Mouse (Mus musculus) adrenal gland, postnatal 4 days (tissue): Measurements from ENCODE around the gene Tmbim6. TPM values are rescaled to one million over a fixed set of nuclear protein-coding genes. Genes with fewer than 3 reads are reported as not detected.
"Not testable (repeated sequence)": the region's sequence is repeated elsewhere in the genome, so short reads cannot be mapped to it uniquely, and the experiment has no call there.

Source experiments
- DNase-seq, 2 experiments: peaks; one replicate each; pipeline ENCODE4 v3.0.0; 2021 to 2022; ENCODE audit warnings: low spot score in 2 of 2, mixed read lengths in 2 of 2
- total RNA-seq, 2 experiments: library from RNA; stranded (reverse); gene quantifications; 2 replicates each; pipeline ENCODE4 v1.2.3; 2021

Tmbim6 gene
- total RNA-seq, 2 experiments from 2014 or later, result 520 to 533 TPM

DNA sequence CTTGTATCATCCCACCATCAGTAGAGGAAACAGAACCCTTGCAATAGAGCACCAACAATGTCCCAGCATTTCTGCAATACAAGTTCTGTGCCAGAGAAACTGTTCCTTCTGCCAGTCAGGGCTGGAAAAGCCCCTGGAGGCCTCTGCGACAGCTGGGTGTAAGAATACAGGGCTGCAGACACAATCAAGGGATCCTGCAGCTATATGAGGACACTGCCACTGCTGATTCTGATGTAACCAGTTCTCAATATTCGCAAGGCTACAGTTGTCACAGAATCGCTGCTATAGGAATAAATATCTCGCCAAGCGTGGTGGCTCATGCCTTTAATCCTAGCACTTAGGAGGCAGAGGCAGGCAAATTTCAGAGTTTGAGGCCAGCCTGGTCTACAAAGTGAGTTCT lies 16.4 kb upstream of the Tmbim6 start:
- no peak for DNase-seq

DNA sequence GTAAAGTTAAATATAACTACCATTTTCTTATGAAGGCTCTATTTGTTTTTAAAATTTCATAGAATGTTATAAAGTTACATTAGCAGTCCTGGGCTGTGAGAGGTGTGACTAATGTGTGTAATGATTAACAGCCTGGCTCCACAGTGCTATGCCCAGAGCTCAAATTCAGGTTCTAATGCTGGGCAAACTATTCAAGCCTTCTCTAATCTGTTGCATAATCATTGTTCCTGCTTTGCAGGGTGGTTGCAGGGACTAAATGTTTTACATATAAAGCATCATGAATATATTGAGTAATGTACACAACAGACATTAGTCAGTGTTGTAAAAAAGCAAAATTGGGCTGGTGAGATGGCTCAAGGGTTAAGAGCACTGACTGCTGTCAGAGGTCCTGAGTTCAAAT lies 9.8 kb upstream of the Tmbim6 start:
- no peak for DNase-seq

DNA sequence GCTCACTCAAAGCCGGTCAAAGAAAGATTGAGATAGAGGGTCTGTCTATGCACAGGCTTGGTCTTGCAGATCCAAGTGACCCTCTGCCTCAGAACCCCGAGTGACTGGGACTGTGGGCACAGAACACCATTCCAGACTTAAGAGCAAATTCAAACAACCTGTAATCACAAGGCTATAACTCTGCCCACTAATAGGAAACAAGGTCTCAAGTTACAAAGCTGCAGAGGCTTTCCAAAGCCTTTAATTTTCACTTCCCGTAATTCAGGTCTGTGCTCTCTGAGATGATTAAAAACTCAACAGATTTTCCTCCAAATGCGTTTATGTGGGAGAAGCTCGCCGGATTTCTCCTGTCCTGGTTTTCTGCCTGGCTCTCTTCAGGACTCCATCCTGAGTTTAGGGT lies 8.6 kb upstream of the Tmbim6 start:
- DNase-seq, result no peak

DNA sequence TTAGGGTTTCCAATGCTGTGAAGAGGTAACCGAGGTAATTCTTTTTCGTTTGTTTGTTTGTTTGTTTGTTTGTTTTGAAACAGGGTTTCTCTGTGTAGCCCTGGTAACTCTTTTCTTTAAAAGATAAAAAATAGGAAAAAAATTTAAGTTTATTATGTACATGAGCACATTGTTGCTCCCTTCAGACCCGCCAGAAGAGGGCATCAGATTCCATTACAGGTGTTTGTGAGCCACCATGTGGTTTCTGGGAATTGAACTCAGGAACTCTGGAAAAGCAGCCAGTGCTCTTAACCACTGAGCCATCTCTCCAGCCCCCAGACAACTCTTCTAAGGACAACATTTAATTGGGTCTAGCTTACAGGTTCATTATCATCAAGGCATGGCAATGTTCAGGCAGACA lies 6.6 kb upstream of the Tmbim6 start:
- DNase-seq, result not testable (repeated sequence)

DNA sequence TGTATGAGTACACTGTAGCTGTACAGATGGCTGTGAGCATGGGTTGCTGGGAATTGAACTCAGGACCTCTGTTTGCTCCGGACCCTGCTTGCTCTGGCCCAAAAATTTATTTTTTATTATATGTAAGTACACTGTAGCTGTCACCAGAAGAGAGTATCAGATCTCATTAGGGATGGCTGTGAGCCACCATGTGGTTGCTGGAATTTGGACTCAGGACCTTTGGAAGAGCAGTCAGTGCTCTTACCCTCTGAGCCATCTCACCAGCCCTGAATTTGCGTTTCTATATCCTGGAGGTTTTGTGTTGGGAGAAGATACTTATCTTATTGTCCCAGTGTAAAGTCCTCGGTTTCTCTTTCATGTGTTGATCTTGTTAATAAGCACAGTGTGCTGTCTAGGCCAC lies 5.9 kb upstream of the Tmbim6 start:
- DNase-seq, result no peak

DNA sequence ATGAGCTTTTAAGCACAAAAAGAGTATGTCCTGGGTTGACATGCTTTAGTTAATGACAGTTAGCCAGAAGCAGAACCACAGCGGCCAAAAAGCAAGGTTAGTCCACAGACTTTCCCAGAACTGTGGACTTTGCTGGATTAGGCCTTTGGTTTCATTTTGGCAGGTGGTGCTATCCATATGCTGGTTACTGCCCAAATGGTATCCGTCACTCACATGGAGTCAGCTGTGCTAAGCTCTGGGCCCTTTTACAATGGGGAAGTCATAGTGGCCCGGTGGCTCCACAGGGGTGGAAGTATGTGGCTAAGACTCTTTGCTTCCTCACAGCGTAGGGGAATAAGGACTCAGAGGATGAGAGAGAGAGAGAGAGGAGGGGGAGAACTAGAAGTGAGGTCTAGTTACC lies 4.7 kb upstream of the Tmbim6 start:
- no peak for DNase-seq

DNA sequence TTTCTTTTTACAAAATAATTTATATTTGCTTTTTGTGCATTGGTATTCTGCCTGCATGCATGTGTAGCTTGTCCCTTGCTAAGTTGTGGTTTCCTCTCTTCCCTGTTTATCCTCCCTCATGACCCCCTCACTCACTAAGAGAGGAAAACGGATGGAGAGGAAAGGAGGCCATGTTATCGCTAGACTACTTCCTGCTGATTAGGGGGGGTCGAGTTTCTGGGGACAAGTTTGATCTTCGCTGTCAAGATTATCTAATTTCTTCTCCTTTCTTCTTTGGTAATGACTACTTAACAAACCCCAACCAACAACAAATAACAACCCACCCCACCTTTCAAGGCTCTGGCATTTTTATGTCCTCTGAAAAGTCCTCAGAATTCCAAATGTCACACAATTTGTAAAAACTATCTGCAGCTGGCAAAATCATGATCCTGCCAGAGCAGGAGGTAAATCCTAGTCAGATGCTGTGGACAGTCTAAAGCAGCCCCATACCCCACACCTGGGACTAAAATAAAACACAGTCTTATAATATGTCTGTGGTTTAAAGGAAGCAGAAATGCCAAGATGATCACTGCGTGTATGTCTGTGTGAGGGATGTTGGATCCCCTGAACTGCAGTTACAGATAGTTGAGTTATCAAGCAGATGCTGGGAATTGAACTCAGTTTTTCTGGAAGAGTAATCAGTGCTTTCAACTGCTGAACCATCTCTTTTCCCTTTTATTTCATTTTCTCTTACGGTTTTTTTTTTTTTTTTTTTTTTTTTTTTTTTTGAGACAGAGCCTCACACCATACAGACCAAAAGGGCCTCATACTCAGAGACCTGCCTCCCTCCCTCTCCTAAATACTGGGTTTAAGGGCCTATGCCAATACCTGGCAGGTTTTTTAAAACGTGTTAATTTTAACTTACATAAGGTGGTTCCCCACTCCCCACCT lies 1.9 kb upstream of the Tmbim6 start:
- DNase-seq, result no peak

DNA sequence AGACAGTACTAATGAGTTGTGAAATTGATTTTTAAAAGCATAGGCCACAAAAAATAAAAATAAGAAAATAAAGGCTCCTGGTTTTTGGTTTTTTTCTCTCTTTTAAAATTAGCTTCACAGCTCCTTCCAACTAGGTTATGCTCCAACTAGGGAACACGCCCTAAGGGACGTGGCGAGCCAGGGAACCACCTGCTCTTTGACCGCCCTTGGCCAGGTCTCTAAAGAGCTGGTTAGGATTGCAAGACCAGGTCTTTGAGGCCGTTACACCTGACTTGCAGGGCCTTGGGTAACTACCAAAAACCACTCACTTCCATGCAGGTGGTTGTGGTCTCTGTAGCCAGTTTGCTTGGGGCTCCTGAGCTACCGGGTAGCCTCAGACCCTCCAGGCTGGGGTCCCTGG lies 707 bp upstream of the Tmbim6 start:
- DNase-seq, result no peak

DNA sequence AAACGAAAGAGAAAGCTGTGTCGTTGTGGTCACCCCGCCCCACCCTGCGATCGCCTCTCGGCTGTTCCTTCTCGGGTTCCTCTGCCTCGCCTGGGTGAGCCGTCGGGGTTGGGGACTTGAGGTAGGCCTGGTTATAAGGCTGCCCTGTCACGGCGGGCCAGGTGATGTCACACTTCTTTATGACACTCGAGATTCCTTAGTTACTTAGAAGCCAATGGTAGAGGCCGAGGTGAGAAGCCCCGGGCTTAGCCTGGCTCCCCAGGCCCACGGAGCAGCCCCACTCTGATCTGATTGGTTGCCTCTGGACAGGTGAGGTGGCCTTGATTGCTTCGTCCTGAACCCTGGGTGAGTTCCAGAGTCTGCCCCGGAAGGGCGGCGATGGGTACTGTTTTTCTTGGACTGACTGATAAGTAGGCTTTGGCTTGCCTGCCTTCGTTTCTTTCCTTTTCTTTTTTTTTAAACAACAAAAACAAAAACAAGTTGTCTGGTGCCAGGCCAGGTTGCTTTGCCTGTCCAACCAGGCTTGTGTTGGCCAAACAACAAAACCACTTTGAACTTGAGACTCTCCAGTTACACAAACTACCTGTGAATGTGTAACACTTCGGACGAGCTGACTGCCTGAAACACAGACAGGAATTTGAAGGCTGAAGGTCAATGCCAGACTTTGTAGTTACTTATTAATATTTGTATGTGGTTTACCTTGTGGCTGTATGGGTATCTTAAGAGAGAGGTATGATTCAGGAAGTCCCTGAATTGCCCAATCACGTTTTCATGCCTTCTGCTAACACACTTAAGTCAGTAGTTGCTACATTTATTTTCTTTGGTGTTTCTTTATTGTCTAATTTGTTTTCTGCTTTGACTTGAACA lies 937 bp downstream of the Tmbim6 start:
- DNase-seq, result no peak

DNA sequence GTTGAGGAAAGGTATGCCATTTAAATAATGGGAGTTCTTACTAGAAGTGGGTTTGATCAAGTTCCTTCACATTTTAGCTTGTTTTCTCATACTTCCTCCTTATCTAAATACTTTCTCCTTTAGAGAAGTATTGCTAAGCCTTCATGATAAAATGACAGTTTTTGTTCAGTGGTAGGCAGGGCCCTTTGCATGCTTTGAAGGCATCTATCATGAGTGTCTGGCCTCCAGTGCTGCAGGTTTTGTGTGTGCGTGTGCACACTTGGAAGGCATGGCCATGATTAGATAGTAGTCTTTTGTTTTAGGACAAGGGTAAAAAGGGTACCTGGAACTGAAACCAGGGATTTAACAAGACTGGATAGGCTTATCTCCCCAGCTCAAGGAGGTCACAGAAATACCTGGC lies 3.8 kb downstream of the Tmbim6 start:
- DNase-seq, result no peak

DNA sequence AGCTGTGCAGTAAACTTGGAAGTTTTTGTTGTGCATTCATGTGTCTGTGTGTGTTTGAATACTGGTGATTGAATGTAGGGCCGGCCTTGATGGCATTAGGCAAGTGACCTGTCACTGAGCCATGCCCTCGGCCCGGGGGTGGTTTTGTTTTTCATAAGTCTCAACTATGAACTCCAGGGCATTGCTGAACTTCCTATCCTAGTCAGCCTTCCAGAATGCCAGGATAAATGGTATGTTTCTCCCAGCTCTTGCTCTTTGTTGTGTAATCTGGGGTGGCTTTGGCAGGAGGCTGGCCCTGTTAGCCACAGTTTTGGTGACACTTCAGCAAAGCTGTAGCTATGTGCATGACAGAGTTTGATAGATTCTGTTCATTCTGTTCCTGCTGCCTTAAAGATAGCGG lies 4.2 kb downstream of the Tmbim6 start:
- no peak for DNase-seq

DNA sequence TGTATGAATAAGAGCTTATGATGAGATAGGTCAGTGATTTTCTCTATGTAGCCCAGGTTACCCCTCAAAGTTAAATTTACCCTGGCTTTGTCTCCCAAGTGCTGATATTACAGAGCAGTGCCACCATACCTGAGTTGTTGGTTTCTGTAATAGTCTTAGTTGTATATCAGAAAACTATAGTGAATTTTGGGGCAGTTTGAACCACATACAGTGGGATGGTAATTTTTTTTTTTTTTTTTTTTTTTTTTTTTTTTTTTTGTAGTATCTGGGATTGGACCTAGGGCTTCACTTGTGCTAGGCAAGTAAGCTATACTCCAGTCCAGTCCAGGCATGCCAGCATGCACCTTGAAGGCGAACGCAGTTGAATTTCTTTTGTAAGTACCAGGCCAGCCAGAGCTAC lies 4.9 kb downstream of the Tmbim6 start:
- no peak for DNase-seq

DNA sequence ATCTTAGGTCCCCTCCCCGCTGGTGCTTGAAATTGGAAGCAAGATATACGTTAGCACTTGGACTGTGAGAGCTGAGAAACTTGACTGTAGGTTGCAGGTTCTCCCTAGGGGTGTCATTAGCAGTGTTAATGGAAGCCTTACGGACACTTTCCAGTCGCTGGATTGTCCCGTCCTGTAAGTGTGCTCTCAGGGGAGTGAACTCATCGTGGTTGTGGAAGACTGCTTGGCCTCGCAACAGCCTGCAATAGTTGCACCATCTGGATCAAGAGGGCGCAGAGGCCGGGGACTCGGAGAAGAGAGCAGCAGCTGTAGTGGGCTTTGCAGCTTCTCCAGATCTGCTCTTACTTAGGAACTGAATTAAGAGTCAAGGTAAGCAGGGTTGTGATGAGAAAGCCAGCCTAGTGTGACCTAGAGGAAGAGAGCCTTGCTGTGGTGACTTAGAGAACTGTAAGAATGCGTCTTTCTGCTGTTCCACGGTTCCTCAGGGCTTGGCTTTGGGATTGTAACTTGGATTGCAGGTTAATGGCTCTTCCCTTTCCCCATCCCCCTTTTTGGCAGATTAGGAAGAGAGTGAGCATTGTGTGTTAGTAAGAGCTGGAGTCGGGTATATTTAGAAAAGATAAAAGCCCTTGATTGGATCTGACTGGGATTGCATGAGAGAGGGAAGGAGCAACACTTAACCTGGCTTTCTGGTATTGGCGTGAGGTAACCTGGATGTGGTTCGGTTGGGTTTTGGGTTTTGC lies 7.0 kb downstream of the Tmbim6 start:
- DNase-seq, result no peak

DNA sequence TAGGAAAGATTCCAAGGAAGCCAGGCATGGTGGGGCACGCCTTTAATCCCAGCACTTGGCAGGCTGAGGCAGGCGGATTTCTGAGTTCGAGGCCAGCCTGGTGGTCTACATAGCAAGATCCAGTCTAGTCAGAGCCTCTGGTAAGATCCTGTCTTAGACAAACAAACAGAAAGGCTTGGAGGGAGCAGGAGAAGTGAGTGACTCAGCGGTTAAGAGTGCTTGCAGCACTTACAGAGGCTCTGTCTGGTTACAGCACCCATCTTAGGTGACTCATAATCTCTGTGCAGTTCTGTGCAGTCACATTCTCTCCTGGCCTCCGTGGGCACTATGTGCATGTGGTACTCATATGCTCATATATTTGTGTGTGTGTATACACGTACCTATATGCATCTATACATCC lies 7.9 kb downstream of the Tmbim6 start:
- no peak for DNase-seq

DNA sequence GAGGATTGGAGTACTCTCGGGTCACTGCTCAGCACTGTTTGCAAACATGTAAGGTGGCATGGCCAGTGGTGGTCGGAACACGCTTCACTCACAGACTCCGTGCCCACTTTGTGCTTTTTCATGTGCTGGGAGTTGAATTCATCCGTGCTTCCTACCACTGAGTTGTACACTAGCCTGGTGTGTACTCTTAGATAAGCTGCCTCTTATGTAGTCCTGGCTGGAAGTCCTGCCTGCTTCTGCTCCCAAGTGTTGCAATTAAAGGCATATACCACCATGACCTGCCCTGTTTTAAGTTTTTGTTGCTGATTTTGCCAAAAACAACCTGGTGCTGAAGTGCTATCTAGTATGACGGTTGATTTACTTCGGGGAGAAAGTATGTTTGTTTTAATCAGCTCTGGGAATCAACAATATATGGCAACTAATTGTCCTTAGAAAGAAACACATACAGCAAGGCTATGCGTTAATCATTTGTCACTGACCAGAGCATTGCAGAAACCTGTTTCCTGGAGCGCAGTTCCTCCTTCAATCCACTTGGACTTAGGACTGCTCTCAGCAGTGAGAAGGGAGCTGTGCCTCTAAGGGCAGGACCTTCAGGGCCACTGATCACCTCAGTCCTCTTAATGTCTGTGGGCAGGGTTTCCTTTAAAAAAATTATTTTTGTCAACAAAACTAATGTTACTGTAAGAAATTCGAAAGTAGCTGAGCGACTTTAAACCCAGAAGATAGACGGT lies 10.6 kb downstream of the Tmbim6 start:
- no peak for DNase-seq

DNA sequence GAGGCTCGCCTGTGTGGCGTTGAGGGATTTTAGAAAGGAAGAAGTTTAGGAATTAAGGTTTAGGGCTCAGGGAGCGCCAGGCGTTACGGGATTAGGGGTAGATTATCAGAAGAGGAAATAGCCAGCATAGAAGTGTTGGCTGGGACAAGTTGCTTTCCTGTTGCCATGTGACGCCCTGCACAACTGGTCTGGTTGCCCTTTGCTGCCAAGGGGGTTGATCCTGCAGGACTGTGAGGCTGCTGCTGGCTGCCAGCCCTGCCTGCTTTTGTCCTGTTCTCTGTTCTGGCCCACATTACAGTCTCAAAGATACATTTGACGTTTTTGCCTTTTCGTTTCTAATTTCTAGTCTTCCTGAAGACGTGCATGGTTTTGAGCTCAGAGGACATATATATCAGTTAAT lies 12.5 kb downstream of the Tmbim6 start:
- no peak for DNase-seq

DNA sequence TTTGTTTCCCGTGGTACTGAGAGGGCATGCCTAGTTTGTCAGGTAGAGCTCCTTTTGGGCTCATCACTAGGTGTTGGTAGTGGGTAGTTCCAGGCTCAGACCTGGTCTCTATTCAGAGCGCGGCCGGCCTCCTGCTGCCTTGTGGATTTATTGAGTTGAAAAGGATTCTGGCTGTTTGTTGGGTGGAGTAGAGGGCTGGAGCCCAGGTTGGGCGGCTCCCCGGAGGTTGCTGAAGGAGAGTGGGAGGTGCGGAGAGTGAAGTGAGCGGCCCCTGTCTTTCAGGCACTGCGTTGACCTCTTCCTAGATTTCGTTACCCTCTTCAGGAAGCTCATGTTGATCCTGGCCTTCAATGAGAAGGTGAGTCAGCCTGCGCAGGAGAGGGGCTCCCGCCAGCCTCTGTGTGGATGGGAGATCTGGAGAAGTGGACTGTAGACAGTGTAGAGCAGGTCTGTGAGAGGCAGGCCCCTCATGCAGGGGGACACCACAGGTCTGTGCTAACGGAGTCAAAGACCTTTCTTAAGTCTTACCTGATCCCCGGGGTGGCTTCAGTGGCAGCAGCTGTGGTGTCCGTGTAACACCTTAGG lies 14.4 kb downstream of the Tmbim6 start:
- no peak for DNase-seq

DNA sequence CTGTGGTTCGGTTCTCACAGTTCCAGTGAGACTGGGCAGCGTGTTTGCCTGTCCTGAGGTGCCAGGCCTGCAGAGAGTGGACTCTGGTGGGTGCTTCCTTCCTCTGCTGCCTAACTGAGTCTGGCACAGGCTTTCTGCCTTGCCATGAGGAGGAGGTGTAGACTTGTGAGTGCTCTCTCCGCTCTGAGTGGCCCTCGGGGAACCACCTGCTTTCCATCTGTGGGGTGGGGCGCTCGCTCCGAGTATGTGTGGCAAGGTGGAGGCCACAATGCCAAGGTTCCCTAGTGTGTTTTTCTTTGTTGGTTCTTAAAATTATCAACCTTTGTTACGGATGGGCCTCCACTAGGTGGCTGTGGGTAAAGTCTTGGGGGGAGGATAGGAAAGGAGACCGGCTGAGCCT lies 16.2 kb downstream of the Tmbim6 start:
- DNase-seq, result no peak

DNA sequence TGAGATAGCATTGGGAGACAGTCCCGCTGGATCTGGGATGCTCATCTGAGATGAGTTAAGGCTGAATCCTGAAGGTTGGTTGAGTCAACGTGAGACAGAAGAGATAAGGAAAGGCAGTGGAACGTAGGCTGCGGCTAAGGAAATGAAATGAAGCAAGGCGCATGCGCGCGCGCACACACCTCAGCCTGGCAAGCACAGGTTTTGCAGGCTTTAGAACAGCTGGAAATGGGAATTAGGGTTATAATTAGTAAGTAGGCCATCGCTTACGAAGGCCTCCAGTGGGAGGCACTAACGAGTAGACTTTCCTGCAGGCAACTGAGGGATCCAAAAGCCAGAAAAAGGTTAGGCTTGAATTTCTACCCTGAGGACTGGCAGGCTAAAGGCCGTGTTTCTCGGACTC lies 19.1 kb downstream of the Tmbim6 start:
- DNase-seq, result no peak

DNA sequence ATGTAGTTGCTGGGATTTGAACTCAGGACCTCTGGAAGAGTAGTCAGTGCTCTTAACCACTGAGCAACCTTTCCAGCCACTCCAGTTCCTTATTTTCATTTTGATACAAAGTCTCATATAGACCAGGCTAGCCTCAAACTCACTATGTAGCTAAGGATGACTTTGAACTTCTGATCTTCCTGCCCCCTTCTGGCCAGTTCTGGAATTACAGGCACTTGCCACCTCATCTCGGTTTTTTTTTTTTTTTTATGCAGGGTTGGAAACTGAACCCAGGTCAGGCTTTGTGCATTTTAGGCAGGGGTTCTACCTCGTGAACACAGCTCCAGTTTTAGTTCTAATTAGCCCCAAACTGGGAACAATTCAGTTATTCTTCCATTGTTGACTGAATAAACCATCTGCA lies 23.1 kb downstream of the Tmbim6 start:
- no peak for DNase-seq
